Mouse (Mus musculus): ENCODE results near the gene Snap23. TPM values are rescaled to one million over a fixed set of nuclear protein-coding genes. Genes with fewer than 3 reads are reported as not detected.

The Snap23 gene
- total RNA-seq, 2 experiments from 2014 or later = 42.6 to 57.5 TPM

DNA sequence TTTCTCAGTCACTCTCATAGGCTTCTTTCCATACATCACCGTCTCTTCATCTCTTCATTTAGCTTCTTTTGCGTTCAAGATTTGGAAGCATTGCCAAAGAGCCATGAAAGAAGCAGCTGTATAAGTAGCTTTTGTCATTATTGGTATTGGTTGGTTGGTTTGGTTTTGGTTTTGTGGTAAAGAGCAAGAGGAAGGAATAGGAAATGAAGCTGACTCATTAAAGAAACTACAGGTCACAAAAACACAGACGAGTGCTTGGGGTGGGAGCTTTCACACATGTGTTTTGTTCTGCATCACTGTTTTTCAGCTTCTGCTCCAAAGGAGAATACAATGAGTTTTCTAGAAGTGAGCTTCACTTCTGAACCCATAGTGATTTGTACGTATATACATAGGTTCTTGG, 32.0 kb downstream of the Snap23 start:
- no peak overlapping the region for H3K27ac ChIP-seq
- no peak for TF ChIP-seq CTCF (IDR thresholded peaks at IDR 0.05)
- H3K4me3 ChIP-seq = no peak overlapping the region
- intact Hi-C loops (cut with DNase I) = no loop called here
- no peak for DNase-seq

DNA sequence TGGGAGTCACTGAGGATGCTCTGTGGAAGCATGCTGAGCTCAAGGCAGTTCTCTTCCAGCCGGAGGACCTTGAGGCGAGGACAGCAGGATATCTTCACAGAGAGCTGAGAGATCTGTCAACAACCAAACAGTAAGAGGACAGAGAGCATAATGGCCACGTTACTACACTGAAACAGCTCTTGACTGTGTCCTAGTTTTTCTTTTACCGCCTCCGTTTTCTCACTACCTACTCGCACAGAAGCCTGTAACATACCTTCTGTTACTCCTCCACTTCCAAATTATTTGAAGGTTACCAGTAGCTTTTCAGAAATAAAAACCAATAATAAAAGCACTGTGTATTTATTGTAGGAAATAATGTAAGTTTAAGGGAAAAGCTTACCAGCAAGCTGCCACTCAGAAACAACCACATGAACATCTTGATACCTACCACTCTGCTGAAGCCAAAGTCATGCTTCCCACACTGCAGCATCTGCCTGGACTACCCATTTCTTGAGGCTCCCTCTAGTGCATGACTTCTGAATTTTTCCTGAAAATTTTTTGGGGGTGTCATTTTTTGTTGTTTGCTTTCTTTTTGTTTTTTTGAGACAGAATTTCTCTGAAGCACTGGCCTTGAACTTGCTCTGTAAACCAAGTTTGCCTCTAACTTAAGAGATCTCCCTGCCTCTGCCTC, 38.7 kb downstream of the Snap23 start:
- intact Hi-C loops (cut with DNase I) = loop anchor here (5.0 kb wide), 2 partner anchors 79 to 124 kb away; no protein-coding TSS in a partner anchor
- no peak overlapping the region for H3K4me3 ChIP-seq
- DNase-seq = no peak
- H3K27ac ChIP-seq = no peak overlapping the region
- TF ChIP-seq CTCF (IDR thresholded peaks at IDR 0.05) = peak; percentile 54

DNA sequence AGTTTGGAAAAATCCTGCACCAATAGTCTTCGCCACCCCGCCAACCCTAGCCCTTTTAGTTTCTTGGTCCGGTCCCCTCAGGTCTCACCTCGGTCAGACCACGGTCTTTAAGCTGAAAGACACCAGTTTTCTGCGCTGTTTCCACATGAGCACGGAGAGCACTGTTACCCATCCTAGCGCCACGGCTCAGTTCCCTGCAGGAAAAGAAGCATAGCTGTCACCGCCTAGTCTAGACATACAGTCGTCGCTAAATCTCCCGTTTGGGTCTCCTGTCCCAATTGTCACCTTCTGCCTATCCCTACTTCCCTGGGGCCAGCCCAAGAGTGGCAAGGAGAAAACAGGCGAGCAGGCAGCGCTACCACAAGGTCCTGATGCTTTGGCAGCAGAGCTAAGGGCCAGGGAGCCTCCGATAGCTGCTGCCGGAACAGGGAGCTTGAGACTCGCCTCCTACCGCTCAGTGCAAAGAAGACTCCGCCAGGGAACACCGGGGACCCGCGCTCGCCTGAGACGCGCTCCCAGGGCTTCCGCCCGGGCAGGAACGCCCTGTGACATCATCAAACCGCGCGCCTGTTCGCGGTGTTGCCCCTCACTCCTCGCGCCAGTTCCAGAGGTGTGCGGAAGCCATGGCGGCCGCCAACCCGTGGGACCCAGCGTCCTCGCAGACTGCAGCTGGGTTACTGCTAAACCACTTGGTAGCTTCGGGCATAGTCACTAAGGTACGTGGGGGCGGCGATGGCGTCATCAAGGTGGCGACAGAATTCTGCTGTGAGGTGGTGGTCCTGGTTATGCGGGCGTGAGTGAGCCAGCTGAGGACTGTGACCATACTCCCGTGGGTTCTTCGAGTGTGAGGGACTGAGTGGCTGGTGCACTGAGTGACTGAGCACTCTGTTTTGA, 41.6 kb downstream of the Snap23 start, which contains the start of the genes Haus2 and Lrrc57:
Haus2 (plus strand) TSS at position 554 of the 894 bp plus-strand sequence.
Lrrc57 (minus strand) TSS at position 691 of the 894 bp plus-strand sequence.
- intact Hi-C loops (cut with DNase I) = loop anchor here (5.0 kb wide), 2 partner anchors 82 to 127 kb away; no protein-coding TSS in a partner anchor
- TF ChIP-seq CTCF (IDR thresholded peaks at IDR 0.05) = peak; percentile 37; the same call in 1 of the 2 replicates
- Histone ChIP-seq H3K27ac (peak within 1 kb of the TSS; percentile 97), H3K4me3 (peak within 1 kb of the TSS; percentile 88)
- peak; percentile 94 for DNase-seq

DNA sequence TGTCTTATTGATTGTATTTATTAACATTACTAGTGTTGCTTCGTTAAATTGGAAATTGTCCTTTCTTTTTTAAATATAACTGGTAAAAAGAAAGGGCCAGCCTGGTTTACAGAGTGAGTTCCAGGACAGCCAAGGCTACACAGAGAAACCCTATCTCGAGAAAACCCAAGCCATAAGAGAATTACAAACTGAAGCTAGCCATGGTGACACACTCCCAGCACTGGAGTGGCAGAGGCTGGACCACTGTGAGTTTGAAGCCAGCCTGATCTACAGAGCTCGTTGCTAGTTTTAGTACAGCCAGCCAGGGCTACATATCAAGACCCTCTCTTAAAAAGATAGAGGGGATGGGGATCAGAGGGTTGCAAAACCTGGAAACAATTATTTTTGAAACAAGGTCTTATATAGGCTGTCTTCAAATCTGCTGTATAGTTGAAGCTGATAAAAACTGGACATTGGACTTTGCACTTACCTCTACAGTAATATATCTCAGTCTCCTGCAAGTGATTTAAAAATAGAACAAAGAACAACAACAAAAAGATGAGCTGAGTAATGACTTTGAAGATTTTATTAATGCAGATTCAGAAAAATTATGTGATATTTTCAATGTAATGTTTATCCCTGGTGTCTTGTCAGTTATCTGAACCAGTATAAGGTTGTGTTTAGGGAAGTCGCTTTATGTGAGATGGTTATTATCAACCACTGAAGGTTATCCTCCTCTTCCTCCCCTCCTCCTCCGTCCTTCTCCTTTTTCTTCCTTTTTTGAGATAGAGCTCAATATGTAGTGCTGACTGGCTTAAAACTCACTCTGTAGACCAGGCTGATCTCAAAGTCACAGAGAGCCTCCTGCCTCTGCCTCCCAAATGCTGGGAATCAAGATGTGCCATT, 49.0 kb downstream of the Snap23 start:
- no peak overlapping the region for H3K4me3 ChIP-seq
- intact Hi-C loops (cut with DNase I) = no loop called here
- TF ChIP-seq CTCF (IDR thresholded peaks at IDR 0.05) = no peak
- DNase-seq = no peak
- H3K27ac ChIP-seq = no peak overlapping the region

DNA sequence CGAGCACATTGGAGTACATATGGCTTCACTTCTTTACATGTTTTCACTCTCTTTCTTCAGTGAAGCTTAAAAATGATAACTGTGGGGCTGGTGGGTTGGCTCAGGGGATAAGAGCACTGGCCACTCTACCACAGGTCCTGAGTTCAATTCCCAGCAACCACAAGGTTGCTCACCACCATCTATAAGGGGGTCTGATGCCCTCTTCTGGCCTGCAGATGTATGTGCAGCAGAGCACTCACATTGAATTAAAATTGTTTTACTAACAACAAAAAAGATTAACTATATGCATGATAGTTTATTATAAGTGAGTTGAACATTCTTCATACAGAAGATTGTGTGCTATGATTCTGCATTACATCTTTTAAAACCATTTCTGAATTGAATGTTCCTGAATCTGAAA, 52.1 kb downstream of the Snap23 start:
- intact Hi-C loops (cut with DNase I) = no loop called here
- H3K27ac ChIP-seq = no peak overlapping the region
- no peak for DNase-seq
- TF ChIP-seq CTCF (IDR thresholded peaks at IDR 0.05) = peak; percentile 38
- no peak overlapping the region for H3K4me3 ChIP-seq

DNA sequence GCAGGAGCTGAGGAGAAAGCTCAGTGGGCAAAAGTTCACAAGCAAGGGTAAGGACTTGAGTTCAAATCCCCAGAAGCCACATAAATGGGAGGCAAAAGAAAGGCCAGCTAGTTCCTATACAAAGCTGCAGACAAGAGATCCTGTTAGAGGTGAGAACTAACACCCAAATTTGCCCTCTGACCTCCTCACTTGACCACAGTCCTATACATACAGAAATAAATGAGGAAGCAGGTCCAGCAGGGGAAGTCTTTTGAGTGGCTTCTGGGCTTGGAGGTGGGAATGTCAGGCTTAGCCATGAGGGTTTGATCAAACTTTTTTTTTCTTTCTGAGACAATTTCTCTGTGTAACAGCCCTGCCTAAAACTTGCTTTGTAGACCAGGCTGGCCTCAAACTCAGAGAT, 55.4 kb downstream of the Snap23 start:
- no peak for TF ChIP-seq CTCF (IDR thresholded peaks at IDR 0.05)
- no peak for DNase-seq
- Histone ChIP-seq H3K27ac (no peak overlapping the region), H3K4me3 (no peak overlapping the region)
- intact Hi-C loops (cut with DNase I) = no loop called here

DNA sequence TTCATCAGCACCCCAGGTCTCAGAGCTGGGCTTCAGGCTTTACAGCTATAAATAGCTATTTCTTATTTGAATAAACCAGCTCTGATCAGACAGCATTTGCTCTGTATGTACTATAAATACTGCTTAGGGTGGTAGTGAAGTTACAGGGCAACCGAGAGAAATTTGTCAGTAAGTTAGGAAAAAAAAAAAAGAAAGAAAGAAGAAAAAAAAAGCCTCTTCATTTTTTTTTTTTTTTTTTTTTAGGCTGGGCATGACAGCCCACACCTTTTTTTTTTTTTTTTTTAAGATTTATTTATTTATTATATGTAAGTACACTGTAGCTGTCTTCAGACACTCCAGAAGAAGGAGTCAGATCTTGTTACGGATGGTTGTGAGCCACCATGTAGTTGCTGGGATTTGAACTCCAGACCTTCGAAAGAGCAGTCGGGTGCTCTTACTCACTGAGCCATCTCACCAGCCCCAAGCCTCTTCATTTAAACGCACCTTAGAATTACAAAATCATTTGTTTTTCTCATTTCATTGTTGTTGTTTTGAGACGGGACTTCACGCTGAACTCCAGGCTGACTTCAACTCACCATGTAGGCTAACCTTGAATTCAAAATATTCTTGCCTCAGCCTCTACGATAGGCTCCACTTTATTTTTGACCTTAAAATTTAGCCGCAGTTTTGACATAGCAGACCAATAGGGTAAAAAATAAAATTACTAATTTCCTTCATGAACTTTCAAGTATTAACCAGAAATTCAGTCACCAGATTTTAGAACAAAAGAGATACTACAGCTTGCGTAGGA, 60.8 kb downstream of the Snap23 start:
- H3K27ac ChIP-seq = peak overlapping the region; percentile 82
- TF ChIP-seq CTCF (IDR thresholded peaks at IDR 0.05) = no peak
- no peak for DNase-seq
- intact Hi-C loops (cut with DNase I) = no loop called here
- peak overlapping the region; percentile 86 for H3K4me3 ChIP-seq

DNA sequence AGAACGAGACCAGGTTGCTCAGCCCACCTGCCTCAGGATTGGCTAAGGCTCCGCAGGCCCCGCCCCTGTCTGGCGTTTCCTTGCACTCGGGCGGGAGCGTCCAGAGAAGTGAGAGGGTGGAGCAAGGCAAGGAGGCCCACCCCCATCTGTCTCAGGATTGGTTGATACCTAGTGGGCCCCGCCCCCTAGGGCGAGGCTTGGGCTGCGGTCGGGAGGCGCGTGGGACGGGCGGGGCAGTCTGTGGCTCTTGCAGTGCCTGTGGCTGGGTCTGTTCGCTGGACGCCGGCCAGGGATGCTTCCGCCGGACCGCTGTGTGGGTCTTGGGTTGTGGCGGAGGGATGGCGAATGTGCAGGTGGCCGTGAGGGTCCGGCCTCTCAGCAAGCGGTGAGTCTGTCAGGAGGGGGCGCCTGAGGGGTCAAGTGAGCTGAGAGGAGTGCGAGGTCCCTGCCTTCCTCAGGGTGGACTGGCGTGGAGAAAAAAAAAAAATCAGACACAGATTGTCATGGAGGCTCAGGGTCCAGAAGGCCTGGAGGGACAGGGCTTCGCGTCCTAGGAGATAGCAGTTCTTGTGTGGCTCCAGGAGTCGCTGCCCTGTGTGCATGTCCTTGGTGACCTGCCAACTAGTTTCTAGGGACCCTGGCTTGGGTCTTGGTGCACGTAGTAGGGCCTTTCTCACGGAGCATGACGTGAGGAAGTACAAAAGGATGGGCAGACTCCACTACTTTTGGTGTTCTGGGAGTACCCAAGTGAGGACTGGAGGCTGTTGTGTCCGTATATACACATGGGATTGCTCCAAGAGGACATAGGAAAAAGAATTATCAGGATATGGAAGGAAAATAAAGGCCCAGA, 61.6 kb downstream of the Snap23 start, which contains the start of gene Stard9:
Stard9 (plus strand) TSS at position 236 of the 850 bp plus-strand sequence.
- peak within 1 kb of the TSS; percentile 86 for H3K4me3 ChIP-seq
- DNase-seq = peak; percentile 99
- H3K27ac ChIP-seq = peak within 1 kb of the TSS; percentile 85
- intact Hi-C loops (cut with DNase I) = no loop called here
- TF ChIP-seq CTCF (IDR thresholded peaks at IDR 0.05) = peak; percentile 11; the same call in 1 of the 2 replicates

DNA sequence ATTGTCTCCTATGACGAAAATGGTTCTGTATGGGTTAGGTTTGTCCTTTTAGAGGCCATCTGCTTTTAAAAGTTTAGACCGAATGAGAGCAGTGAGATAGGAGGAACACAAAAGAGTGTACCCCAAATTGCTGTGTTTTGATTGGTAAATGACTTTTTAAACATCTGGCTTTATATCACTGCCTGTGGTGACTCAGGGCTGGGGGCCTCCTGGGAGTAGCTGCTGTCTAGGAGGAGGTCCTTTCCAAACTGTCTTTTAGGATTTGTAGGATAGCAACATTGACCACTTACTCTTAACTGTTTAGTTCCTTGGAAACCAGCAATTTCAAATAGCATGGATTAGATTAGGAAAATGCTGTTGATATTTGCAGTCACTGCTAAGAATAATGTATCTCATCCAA, 62.8 kb downstream of the Snap23 start:
- intact Hi-C loops (cut with DNase I) = loop anchor here (5.0 kb wide), 1 partner anchor 42 kb away; no protein-coding TSS in a partner anchor
- peak; percentile 57 for DNase-seq
- no peak for TF ChIP-seq CTCF (IDR thresholded peaks at IDR 0.05)
- H3K27ac ChIP-seq = peak overlapping the region; percentile 85
- H3K4me3 ChIP-seq = peak overlapping the region; percentile 86

DNA sequence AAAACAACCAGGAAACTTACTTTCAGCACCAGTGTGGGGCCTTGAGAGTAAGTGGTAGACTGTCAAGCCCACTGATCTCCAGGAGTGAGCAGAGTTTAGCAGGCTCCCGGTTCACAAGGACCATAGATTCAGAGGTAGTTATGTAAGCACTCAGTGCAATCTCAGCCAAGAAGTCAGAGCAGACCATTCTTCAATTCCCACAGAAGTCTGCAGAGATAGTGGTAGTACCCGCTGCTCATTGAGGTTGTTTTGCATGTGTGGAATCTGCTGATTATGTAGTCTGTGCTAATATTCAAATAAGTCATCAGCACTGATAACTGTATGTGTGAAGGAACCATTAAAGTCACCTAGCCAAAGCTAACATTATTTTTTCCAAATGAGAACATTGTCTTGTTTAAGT, 63.2 kb downstream of the Snap23 start:
- DNase-seq = no peak
- peak overlapping the region; percentile 85 for H3K27ac ChIP-seq
- H3K4me3 ChIP-seq = peak overlapping the region; percentile 86
- TF ChIP-seq CTCF (IDR thresholded peaks at IDR 0.05) = no peak
- intact Hi-C loops (cut with DNase I) = loop anchor here (5.0 kb wide), 1 partner anchor 42 kb away; no protein-coding TSS in a partner anchor
